Mouse (Mus musculus): ENCODE measurements around the gene Abcg2. TPM values are rescaled to one million over a fixed set of nuclear protein-coding genes. Genes with fewer than 3 reads are reported as not detected.

The Abcg2 gene
- polyA plus RNA-seq, 1 experiment from 2014 or later, result 30.0 TPM

DNA sequence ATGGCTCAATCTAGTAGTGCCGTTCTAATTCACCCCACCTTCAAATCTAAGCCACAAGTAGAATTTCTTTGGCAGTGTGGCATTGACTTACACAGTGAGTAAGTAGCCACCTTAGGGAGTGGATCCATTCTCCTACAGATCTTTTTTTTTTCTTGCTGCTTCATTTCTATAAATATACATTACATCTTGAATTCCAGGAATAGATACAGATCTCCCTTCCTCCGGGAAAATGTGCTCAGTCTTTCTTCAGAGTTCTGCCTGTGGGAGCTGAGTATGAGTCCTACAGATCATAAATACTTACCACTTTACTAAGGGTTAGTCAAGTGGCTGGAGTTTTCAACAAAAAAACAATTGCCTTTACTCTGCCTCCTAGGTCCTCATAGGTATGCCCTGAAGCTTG lies 60.3 kb downstream of the Abcg2 start:
- Histone ChIP-seq H3K27me3 (ENCODE audit: control insufficient read depth, insufficient read depth, low read depth, low read length) (no peaks in the 10 kb centered on the region), H3K4me3 (ENCODE audit: low read depth, low read length) (no peak overlapping the region), H3K27ac (ENCODE audit: low read length) (no peak overlapping the region), H3K9me3 (replicated peaks; ENCODE audit: control insufficient read depth, low read length, poor library complexity, severe bottlenecking) (no peaks in the 10 kb centered on the region), H3K4me1 (ENCODE audit: control insufficient read depth, insufficient read depth, low read length) (peaks cover 5% of the 10 kb centered on the region), H3K9ac (ENCODE audit: low read depth, low read length) (no peak overlapping the region), H3K4me2 (ENCODE audit: low read length) (no peak overlapping the region), H3K36me3 (ENCODE audit: control insufficient read depth, insufficient read depth, low read length) (no peaks in the 10 kb centered on the region)
- ATAC-seq, result no peak
- WGBS, result 87% methylated on average over 2 of the region's 2 CpGs

DNA sequence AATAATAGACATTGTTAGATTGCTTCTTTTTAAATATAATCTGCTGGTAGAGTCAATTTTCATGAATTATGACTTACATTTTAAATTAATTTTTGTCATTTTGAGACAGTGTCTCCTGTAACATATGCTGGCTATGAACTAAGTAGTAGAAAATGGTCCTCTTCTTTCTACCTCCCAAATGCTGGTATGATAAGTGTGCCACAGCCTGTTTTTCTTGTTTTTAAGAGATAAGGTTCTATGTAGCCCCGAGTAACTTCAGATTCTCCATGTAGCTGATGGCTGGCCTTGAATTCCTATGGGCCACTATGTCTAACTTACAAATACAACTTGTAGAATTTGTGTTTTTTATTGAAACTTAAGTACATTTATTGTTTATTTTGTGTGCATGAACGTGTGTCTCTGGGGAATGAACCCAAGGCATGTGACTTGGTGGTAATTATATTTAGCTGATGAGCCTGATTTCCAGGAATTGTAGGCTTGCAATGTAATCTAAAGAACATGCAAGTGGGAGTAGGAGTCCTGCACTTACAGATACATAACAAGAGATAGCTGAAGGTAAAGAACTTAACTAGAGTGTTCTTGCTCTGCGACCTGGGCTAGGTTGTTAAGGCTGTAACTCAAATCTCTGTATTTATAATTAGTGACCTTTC lies 63.9 kb downstream of the Abcg2 start:
- no peaks in the 10 kb centered on the region for H3K27me3 ChIP-seq (ENCODE audit: control insufficient read depth, insufficient read depth, low read depth, low read length)
- H3K27ac ChIP-seq (ENCODE audit: low read length), result no peak overlapping the region
- H3K9me3 ChIP-seq (replicated peaks; ENCODE audit: control insufficient read depth, low read length, poor library complexity, severe bottlenecking), result no peaks in the 10 kb centered on the region
- no peak overlapping the region for H3K4me2 ChIP-seq (ENCODE audit: low read length)
- ATAC-seq, result no peak
- no peaks in the 10 kb centered on the region for H3K4me1 ChIP-seq (ENCODE audit: control insufficient read depth, insufficient read depth, low read length)
- H3K9ac ChIP-seq (ENCODE audit: low read depth, low read length), result no peak overlapping the region
- WGBS, result 92% methylated on average over 3 of the region's 3 CpGs
- no peak overlapping the region for H3K4me3 ChIP-seq (ENCODE audit: low read depth, low read length)
- H3K36me3 ChIP-seq (ENCODE audit: control insufficient read depth, insufficient read depth, low read length), result no peaks in the 10 kb centered on the region

DNA sequence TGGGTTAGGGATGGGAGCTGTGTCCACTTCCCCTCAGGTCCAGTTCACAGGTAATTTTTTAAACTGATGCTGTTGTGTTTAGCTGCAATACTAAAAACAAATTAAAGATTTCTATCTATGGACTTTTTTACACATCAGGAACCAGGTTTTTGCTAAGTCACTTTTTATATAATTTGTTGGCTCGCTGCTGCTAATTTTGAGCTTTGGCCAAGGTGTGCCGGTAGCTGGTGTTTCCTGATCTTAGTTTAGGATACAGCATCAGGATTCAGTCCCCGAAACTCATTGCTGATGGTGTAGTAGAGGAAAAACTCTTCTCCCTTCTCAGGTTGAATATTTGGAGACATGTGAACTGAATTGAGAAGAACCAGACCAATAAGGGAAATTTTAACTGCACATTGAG lies 65.8 kb downstream of the Abcg2 start:
- H3K4me3 ChIP-seq (ENCODE audit: low read depth, low read length), result no peak overlapping the region
- no peak overlapping the region for H3K9ac ChIP-seq (ENCODE audit: low read depth, low read length)
- H3K27me3 ChIP-seq (ENCODE audit: control insufficient read depth, insufficient read depth, low read depth, low read length), result no peaks in the 10 kb centered on the region
- H3K9me3 ChIP-seq (replicated peaks; ENCODE audit: control insufficient read depth, low read length, poor library complexity, severe bottlenecking), result no peaks in the 10 kb centered on the region
- H3K27ac ChIP-seq (ENCODE audit: low read length), result no peak overlapping the region
- H3K4me2 ChIP-seq (ENCODE audit: low read length), result no peak overlapping the region
- no peaks in the 10 kb centered on the region for H3K36me3 ChIP-seq (ENCODE audit: control insufficient read depth, insufficient read depth, low read length)
- no peaks in the 10 kb centered on the region for H3K4me1 ChIP-seq (ENCODE audit: control insufficient read depth, insufficient read depth, low read length)
- no peak for ATAC-seq
- WGBS, result 96% methylated on average over 3 of the region's 3 CpGs

DNA sequence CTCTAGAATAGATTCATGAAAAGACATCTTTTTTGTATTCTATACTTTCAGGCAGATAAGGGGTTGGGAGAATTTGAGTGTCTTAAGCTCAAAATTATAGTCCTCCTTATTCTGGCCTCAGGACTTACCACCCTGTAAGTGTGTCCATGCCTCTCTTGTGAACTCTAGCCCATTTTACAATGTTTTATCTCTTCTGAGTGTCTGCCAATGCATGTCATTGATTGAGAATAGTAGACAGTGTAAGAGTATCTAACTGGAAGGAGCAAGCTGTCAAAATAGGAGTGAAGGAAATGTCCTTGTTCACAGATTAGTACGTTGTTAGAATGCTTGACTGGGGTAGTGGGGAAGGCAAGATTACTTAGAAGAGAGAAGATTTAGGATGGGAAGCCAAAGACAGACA lies 66.7 kb downstream of the Abcg2 start:
- Histone ChIP-seq H3K9ac (ENCODE audit: low read depth, low read length) (no peak overlapping the region), H3K4me3 (ENCODE audit: low read depth, low read length) (no peak overlapping the region), H3K4me2 (ENCODE audit: low read length) (no peak overlapping the region), H3K9me3 (replicated peaks; ENCODE audit: control insufficient read depth, low read length, poor library complexity, severe bottlenecking) (no peaks in the 10 kb centered on the region), H3K36me3 (ENCODE audit: control insufficient read depth, insufficient read depth, low read length) (no peaks in the 10 kb centered on the region), H3K27ac (ENCODE audit: low read length) (no peak overlapping the region), H3K27me3 (ENCODE audit: control insufficient read depth, insufficient read depth, low read depth, low read length) (no peaks in the 10 kb centered on the region), H3K4me1 (ENCODE audit: control insufficient read depth, insufficient read depth, low read length) (no peaks in the 10 kb centered on the region)
- ATAC-seq, result no peak
- WGBS, result 91% methylated on average over 1 of the region's 1 CpGs

DNA sequence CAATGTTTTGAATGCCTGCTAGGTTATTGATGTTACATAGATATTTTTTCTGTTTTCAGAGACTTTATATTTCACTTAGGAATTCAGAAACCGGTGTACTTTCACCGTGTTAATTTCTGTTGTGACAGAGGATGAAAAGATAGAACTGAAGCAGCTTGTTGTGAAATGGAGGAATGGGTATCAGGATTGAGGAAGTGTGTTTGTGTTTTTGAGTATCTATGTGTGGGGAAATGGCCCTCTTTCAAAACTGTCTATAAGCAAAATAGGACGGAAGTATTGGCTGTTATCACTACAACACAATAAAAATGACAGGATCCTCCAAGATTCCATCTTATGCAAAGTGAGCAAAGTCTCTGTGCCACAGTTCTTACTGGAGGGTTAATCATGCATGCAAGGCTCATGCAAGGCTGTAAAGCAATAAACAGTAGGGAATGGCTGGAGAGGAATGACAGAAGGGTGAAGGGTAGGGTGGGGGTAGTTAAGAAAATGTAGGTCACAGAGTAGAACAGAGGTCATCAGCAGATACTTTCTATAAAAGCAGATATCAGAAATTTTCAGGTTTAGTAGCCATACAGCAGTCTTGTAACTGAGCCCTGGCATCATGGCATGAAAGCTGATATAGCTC lies 76.7 kb downstream of the Abcg2 start:
- Histone ChIP-seq H3K9me3 (replicated peaks; ENCODE audit: control insufficient read depth, low read length, poor library complexity, severe bottlenecking) (no peaks in the 10 kb centered on the region), H3K4me2 (ENCODE audit: low read length) (no peak overlapping the region), H3K4me3 (ENCODE audit: low read depth, low read length) (no peak overlapping the region), H3K4me1 (ENCODE audit: control insufficient read depth, insufficient read depth, low read length) (no peaks in the 10 kb centered on the region), H3K36me3 (ENCODE audit: control insufficient read depth, insufficient read depth, low read length) (no peaks in the 10 kb centered on the region), H3K27ac (ENCODE audit: low read length) (no peak overlapping the region), H3K27me3 (ENCODE audit: control insufficient read depth, insufficient read depth, low read depth, low read length) (no peaks in the 10 kb centered on the region), H3K9ac (ENCODE audit: low read depth, low read length) (no peak overlapping the region)
- WGBS, result 92% methylated on average over 3 of the region's 3 CpGs
- no peak for ATAC-seq

DNA sequence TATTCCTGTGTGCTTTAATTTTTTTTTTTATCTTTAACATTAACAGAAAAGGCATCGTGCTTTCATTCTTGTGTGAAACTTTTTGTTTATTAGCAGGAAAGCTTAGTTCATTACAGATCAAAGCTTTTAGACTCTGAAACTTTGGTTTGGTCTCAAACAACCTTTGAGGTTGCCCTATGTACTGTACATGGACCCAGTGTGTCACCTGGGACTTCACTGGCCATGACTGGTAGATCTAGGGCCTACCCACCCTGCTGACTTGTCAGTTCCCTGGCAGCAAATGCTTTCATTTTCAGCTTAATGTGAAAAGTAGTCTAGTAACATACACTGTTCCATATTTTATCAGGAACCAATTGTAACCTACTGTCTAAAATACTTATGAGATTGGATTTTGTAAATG lies 93.5 kb downstream of the Abcg2 start:
- 88% methylated on average over 1 of the region's 1 CpGs for WGBS
- H3K27ac ChIP-seq (ENCODE audit: low read length), result no peak overlapping the region
- ATAC-seq, result no peak

DNA sequence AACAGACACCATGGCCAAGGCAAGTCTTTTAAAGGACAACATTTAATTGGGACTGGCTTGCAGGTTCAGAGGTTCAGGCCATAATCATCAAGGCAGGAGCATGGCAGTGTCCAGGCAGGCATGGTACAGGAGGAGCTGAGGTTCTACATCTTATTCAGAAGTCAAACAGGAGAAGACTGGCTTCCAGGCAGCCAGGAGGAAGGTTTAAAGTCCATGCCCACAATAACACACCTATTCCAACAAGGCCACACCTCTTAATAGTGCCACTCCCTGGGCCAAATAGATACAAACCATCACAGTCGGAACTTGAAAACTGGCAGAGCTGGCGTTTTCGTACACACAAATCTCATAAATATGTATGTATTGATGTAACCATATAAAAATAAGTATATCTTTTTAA lies 94.2 kb downstream of the Abcg2 start:
- no peaks in the 10 kb centered on the region for H3K9me3 ChIP-seq (replicated peaks; ENCODE audit: control insufficient read depth, low read length, poor library complexity, severe bottlenecking)
- H3K4me1 ChIP-seq (ENCODE audit: control insufficient read depth, insufficient read depth, low read length), result no peaks in the 10 kb centered on the region
- 97% methylated on average over 3 of the region's 3 CpGs for WGBS
- no peak overlapping the region for H3K4me3 ChIP-seq (ENCODE audit: low read depth, low read length)
- no peaks in the 10 kb centered on the region for H3K27me3 ChIP-seq (ENCODE audit: control insufficient read depth, insufficient read depth, low read depth, low read length)
- H3K36me3 ChIP-seq (ENCODE audit: control insufficient read depth, insufficient read depth, low read length), result 0 out of 2 replicates have a peak, but pooled peaks cover 2% of the 10 kb centered on the region
- H3K4me2 ChIP-seq (ENCODE audit: low read length), result no peak overlapping the region
- no peak for ATAC-seq
- no peak overlapping the region for H3K9ac ChIP-seq (ENCODE audit: low read depth, low read length)
- H3K27ac ChIP-seq (ENCODE audit: low read length), result no peak overlapping the region

More for the DNA sequence above, 93.5 kb downstream of the Abcg2 start:
- Histone ChIP-seq H3K9me3 (replicated peaks; ENCODE audit: control insufficient read depth, low read length, poor library complexity, severe bottlenecking) (no peaks in the 10 kb centered on the region), H3K36me3 (ENCODE audit: control insufficient read depth, insufficient read depth, low read length) (0 out of 2 replicates have a peak, but pooled peaks cover 2% of the 10 kb centered on the region), H3K4me1 (ENCODE audit: control insufficient read depth, insufficient read depth, low read length) (no peaks in the 10 kb centered on the region), H3K9ac (ENCODE audit: low read depth, low read length) (no peak overlapping the region), H3K4me2 (ENCODE audit: low read length) (no peak overlapping the region), H3K27me3 (ENCODE audit: control insufficient read depth, insufficient read depth, low read depth, low read length) (no peaks in the 10 kb centered on the region), H3K4me3 (ENCODE audit: low read depth, low read length) (no peak overlapping the region)

DNA sequence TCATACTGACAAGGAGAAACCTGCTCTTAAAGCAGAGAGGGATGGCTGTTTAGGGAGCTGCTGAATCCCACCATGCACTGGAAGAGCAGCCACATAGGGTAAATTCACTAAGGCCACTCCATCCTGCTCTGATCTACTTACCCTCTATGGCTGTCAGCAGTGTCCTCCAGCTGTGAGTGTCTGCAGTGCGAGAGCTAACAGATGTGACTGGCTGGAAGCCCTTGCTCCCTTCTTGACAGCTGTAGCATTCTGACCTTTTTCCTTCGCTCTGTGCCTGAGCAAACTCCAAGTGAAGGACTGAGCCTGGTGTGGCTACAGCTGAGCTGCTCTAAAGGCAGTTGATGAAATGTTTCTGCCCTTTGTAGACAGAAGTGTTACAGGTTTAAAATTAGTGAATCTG lies 107.3 kb downstream of the Abcg2 start:
- no peaks in the 10 kb centered on the region for H3K27me3 ChIP-seq (ENCODE audit: control insufficient read depth, insufficient read depth, low read depth, low read length)
- no peak overlapping the region for H3K4me3 ChIP-seq (ENCODE audit: low read depth, low read length)
- no peak for ATAC-seq
- WGBS, result 81% methylated on average over 2 of the region's 2 CpGs
- H3K9me3 ChIP-seq (replicated peaks; ENCODE audit: control insufficient read depth, low read length, poor library complexity, severe bottlenecking), result no peaks in the 10 kb centered on the region
- H3K36me3 ChIP-seq (ENCODE audit: control insufficient read depth, insufficient read depth, low read length), result no peaks in the 10 kb centered on the region
- H3K4me2 ChIP-seq (ENCODE audit: low read length), result no peak overlapping the region
- no peaks in the 10 kb centered on the region for H3K4me1 ChIP-seq (ENCODE audit: control insufficient read depth, insufficient read depth, low read length)
- no peak overlapping the region for H3K9ac ChIP-seq (ENCODE audit: low read depth, low read length)
- H3K27ac ChIP-seq (ENCODE audit: low read length), result no peak overlapping the region

DNA sequence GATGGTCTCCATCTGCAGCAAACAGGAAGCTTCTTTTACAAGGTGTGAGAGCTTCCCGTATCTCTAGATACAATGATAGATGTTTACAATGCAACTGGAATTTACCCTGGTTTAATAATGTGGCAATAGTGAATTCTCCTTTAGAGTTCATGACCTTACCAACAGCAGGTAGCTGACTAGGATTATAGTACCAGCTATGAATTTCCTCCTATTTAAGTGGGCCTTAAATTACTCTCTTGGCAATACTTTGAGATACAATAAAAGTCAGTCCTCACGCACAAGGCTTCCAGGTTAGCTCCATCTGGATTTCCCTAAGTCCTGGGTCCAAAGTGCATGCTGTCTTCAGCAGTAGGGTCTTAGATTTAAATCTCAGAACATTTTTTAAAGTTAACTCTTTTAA lies 109.9 kb downstream of the Abcg2 start:
- Histone ChIP-seq H3K9ac (ENCODE audit: low read depth, low read length) (no peak overlapping the region), H3K9me3 (replicated peaks; ENCODE audit: control insufficient read depth, low read length, poor library complexity, severe bottlenecking) (no peaks in the 10 kb centered on the region), H3K27me3 (ENCODE audit: control insufficient read depth, insufficient read depth, low read depth, low read length) (no peaks in the 10 kb centered on the region), H3K4me1 (ENCODE audit: control insufficient read depth, insufficient read depth, low read length) (no peaks in the 10 kb centered on the region), H3K36me3 (ENCODE audit: control insufficient read depth, insufficient read depth, low read length) (no peaks in the 10 kb centered on the region), H3K4me2 (ENCODE audit: low read length) (no peak overlapping the region), H3K4me3 (ENCODE audit: low read depth, low read length) (no peak overlapping the region), H3K27ac (ENCODE audit: low read length) (no peak overlapping the region)
- WGBS, result 97% methylated on average over 2 of the region's 2 CpGs
- ATAC-seq, result no peak
